Mouse (Mus musculus): ENCODE measurements around the gene Fig4. TPM values are rescaled to one million over a fixed set of nuclear protein-coding genes. Genes with fewer than 3 reads are reported as not detected.

Gene Fig4
- polyA plus RNA-seq, 1 experiment from 2014 or later, result 33.7 TPM

- DNase-seq (ENCODE audit: low spot score), result peak; percentile 62
- no peaks in the 10 kb centered on the region for H3K9me3 ChIP-seq (replicated peaks; ENCODE audit: control insufficient read depth, low read length)
These were observed 7.9 kb downstream of the Fig4 start for GRCm38 (mm10) chr10:41295145-41295544.

GRCm38 (mm10) chr10:41294734-41295133, 8.3 kb downstream of the Fig4 start:
- H3K36me3 ChIP-seq (ENCODE audit: control insufficient read depth, insufficient read depth, low read length), result no peaks in the 10 kb centered on the region
- 79% methylated on average over 11 of the region's 11 CpGs for WGBS
- H3K9me3 ChIP-seq (replicated peaks; ENCODE audit: control insufficient read depth, low read length), result no peaks in the 10 kb centered on the region
- H3K4me1 ChIP-seq (ENCODE audit: control insufficient read depth, insufficient read depth, low read length), result peaks cover 5% of the 10 kb centered on the region; the same call in 1 of the 2 replicates
- peak; percentile 42; the same call in 1 of the 2 replicates for ATAC-seq
- H3K27ac ChIP-seq (ENCODE audit: low read depth, low read length), result peak overlapping the region; percentile 21; the same call in 1 of the 2 replicates
- H3K9ac ChIP-seq (ENCODE audit: low read length), result no peak overlapping the region
- no peak for DNase-seq (ENCODE audit: low spot score)
- no peak overlapping the region for H3K4me3 ChIP-seq (ENCODE audit: low read depth, low read length)
- H3K27me3 ChIP-seq (replicated peaks; ENCODE audit: control insufficient read depth, insufficient read depth, low read length), result no peaks in the 10 kb centered on the region
- 0 out of 2 replicates have a peak overlapping the region, but pooled peaks have one; percentile 4 for H3K4me2 ChIP-seq (ENCODE audit: low read length)

More at GRCm38 (mm10) chr10:41295145-41295544, 7.9 kb downstream of the Fig4 start:
- Histone ChIP-seq H3K27ac (ENCODE audit: low read depth, low read length) (no peak overlapping the region; the same call in 1 of the 2 replicates), H3K4me3 (ENCODE audit: low read depth, low read length) (no peak overlapping the region), H3K27me3 (replicated peaks; ENCODE audit: control insufficient read depth, insufficient read depth, low read length) (no peaks in the 10 kb centered on the region), H3K36me3 (ENCODE audit: control insufficient read depth, insufficient read depth, low read length) (no peaks in the 10 kb centered on the region), H3K4me2 (ENCODE audit: low read length) (0 out of 2 replicates have a peak overlapping the region, but pooled peaks have one; percentile 4), H3K9ac (ENCODE audit: low read length) (no peak overlapping the region), H3K4me1 (ENCODE audit: control insufficient read depth, insufficient read depth, low read length) (peaks cover 5% of the 10 kb centered on the region; the same call in 1 of the 2 replicates)
- ATAC-seq, result peak; percentile 61; the same call in 1 of the 2 replicates
- WGBS, result 29% methylated on average over 7 of the region's 7 CpGs

GRCm38 (mm10) chr10:41293019-41293418, 10.0 kb downstream of the Fig4 start:
- Histone ChIP-seq H3K27me3 (replicated peaks; ENCODE audit: control insufficient read depth, insufficient read depth, low read length) (no peaks in the 10 kb centered on the region), H3K36me3 (ENCODE audit: control insufficient read depth, insufficient read depth, low read length) (no peaks in the 10 kb centered on the region), H3K4me2 (ENCODE audit: low read length) (no peak overlapping the region), H3K27ac (ENCODE audit: low read depth, low read length) (no peak overlapping the region), H3K4me1 (ENCODE audit: control insufficient read depth, insufficient read depth, low read length) (peaks cover 5% of the 10 kb centered on the region; the same call in 1 of the 2 replicates), H3K4me3 (ENCODE audit: low read depth, low read length) (no peak overlapping the region), H3K9me3 (replicated peaks; ENCODE audit: control insufficient read depth, low read length) (no peaks in the 10 kb centered on the region), H3K9ac (ENCODE audit: low read length) (no peak overlapping the region)
- no peak for DNase-seq (ENCODE audit: low spot score)
- WGBS, result 40% methylated on average over 7 of the region's 7 CpGs
- no peak for ATAC-seq

GRCm38 (mm10) chr10:41291021-41291420, 12.0 kb downstream of the Fig4 start:
- Histone ChIP-seq H3K27ac (ENCODE audit: low read depth, low read length) (no peak overlapping the region), H3K4me1 (ENCODE audit: control insufficient read depth, insufficient read depth, low read length) (peaks cover 5% of the 10 kb centered on the region; the same call in 1 of the 2 replicates), H3K27me3 (replicated peaks; ENCODE audit: control insufficient read depth, insufficient read depth, low read length) (no peaks in the 10 kb centered on the region), H3K9ac (ENCODE audit: low read length) (no peak overlapping the region), H3K9me3 (replicated peaks; ENCODE audit: control insufficient read depth, low read length) (no peaks in the 10 kb centered on the region), H3K36me3 (ENCODE audit: control insufficient read depth, insufficient read depth, low read length) (no peaks in the 10 kb centered on the region), H3K4me2 (ENCODE audit: low read length) (no peak overlapping the region), H3K4me3 (ENCODE audit: low read depth, low read length) (no peak overlapping the region)
- ATAC-seq, result no peak
- 78% methylated on average over 2 of the region's 2 CpGs for WGBS
- no peak for DNase-seq (ENCODE audit: low spot score)

GRCm38 (mm10) chr10:41288771-41289415, 14.2 kb downstream of the Fig4 start:
- Histone ChIP-seq H3K9me3 (replicated peaks; ENCODE audit: control insufficient read depth, low read length) (no peaks in the 10 kb centered on the region), H3K4me1 (ENCODE audit: control insufficient read depth, insufficient read depth, low read length) (no peaks in the 10 kb centered on the region), H3K4me3 (ENCODE audit: low read depth, low read length) (no peak overlapping the region), H3K27me3 (replicated peaks; ENCODE audit: control insufficient read depth, insufficient read depth, low read length) (no peaks in the 10 kb centered on the region), H3K9ac (ENCODE audit: low read length) (peak overlapping the region; percentile 36; the same call in 1 of the 2 replicates), H3K27ac (ENCODE audit: low read depth, low read length) (no peak overlapping the region), H3K4me2 (ENCODE audit: low read length) (0 out of 2 replicates have a peak overlapping the region, but pooled peaks have one; percentile 4), H3K36me3 (ENCODE audit: control insufficient read depth, insufficient read depth, low read length) (no peaks in the 10 kb centered on the region)
- 37% methylated on average over 16 of the region's 16 CpGs for WGBS
- ATAC-seq (peak; percentile 98), DNase-seq (ENCODE audit: low spot score) (peak; percentile 95)

GRCm38 (mm10) chr10:41288074-41288473, 15.0 kb downstream of the Fig4 start:
- Histone ChIP-seq H3K9ac (ENCODE audit: low read length) (no peak overlapping the region), H3K27me3 (replicated peaks; ENCODE audit: control insufficient read depth, insufficient read depth, low read length) (no peaks in the 10 kb centered on the region), H3K36me3 (ENCODE audit: control insufficient read depth, insufficient read depth, low read length) (no peaks in the 10 kb centered on the region), H3K4me2 (ENCODE audit: low read length) (no peak overlapping the region), H3K27ac (ENCODE audit: low read depth, low read length) (no peak overlapping the region), H3K4me1 (ENCODE audit: control insufficient read depth, insufficient read depth, low read length) (no peaks in the 10 kb centered on the region), H3K4me3 (ENCODE audit: low read depth, low read length) (no peak overlapping the region), H3K9me3 (replicated peaks; ENCODE audit: control insufficient read depth, low read length) (no peaks in the 10 kb centered on the region)
- 71% methylated on average over 1 of the region's 1 CpGs for WGBS
- ATAC-seq, result no peak
- DNase-seq (ENCODE audit: low spot score), result no peak

GRCm38 (mm10) chr10:41287618-41288017, 15.4 kb downstream of the Fig4 start:
- H3K4me2 ChIP-seq (ENCODE audit: low read length), result no peak overlapping the region
- H3K36me3 ChIP-seq (ENCODE audit: control insufficient read depth, insufficient read depth, low read length), result no peaks in the 10 kb centered on the region; the same call in 1 of the 2 replicates
- WGBS, result 94% methylated on average over 3 of the region's 3 CpGs
- H3K9me3 ChIP-seq (replicated peaks; ENCODE audit: control insufficient read depth, low read length), result no peaks in the 10 kb centered on the region
- H3K27me3 ChIP-seq (replicated peaks; ENCODE audit: control insufficient read depth, insufficient read depth, low read length), result no peaks in the 10 kb centered on the region
- no peak overlapping the region for H3K4me3 ChIP-seq (ENCODE audit: low read depth, low read length)
- ATAC-seq (no peak), DNase-seq (ENCODE audit: low spot score) (no peak)
- H3K27ac ChIP-seq (ENCODE audit: low read depth, low read length), result no peak overlapping the region
- no peak overlapping the region for H3K9ac ChIP-seq (ENCODE audit: low read length)
- no peaks in the 10 kb centered on the region for H3K4me1 ChIP-seq (ENCODE audit: control insufficient read depth, insufficient read depth, low read length)

GRCm38 (mm10) chr10:41282086-41282485, 21.0 kb downstream of the Fig4 start:
- 92% methylated on average over 2 of the region's 2 CpGs for whole genome bisulfite sequencing
- Histone ChIP-seq H3K4me3 (ENCODE audit: low read depth, low read length) (no peak overlapping the region), H3K27me3 (replicated peaks; ENCODE audit: control insufficient read depth, insufficient read depth, low read length) (no peaks in the 10 kb centered on the region)

GRCm38 (mm10) chr10:41280796-41281195, 22.3 kb downstream of the Fig4 start:
- Histone ChIP-seq H3K27ac (ENCODE audit: low read depth, low read length) (no peak overlapping the region), H3K4me2 (ENCODE audit: low read length) (no peak overlapping the region)

More at GRCm38 (mm10) chr10:41282086-41282485, 21.0 kb downstream of the Fig4 start:
- ATAC-seq, result no peak
- H3K9me3 ChIP-seq (replicated peaks; ENCODE audit: control insufficient read depth, low read length), result no peaks in the 10 kb centered on the region
- H3K4me2 ChIP-seq (ENCODE audit: low read length), result no peak overlapping the region
- no peak overlapping the region for H3K9ac ChIP-seq (ENCODE audit: low read length)
- no peak overlapping the region for H3K27ac ChIP-seq (ENCODE audit: low read depth, low read length)
- no peaks in the 10 kb centered on the region; the same call in 1 of the 2 replicates for H3K36me3 ChIP-seq (ENCODE audit: control insufficient read depth, insufficient read depth, low read length)
- no peak for DNase-seq (ENCODE audit: low spot score)
- no peaks in the 10 kb centered on the region for H3K4me1 ChIP-seq (ENCODE audit: control insufficient read depth, insufficient read depth, low read length)

More at GRCm38 (mm10) chr10:41280796-41281195, 22.3 kb downstream of the Fig4 start:
- no peaks in the 10 kb centered on the region for H3K4me1 ChIP-seq (ENCODE audit: control insufficient read depth, insufficient read depth, low read length)
- no peaks in the 10 kb centered on the region for H3K9me3 ChIP-seq (replicated peaks; ENCODE audit: control insufficient read depth, low read length)
- H3K36me3 ChIP-seq (ENCODE audit: control insufficient read depth, insufficient read depth, low read length), result no peaks in the 10 kb centered on the region; the same call in 1 of the 2 replicates
- WGBS, result 93% methylated on average over 2 of the region's 2 CpGs
- no peak overlapping the region for H3K4me3 ChIP-seq (ENCODE audit: low read depth, low read length)
- no peaks in the 10 kb centered on the region for H3K27me3 ChIP-seq (replicated peaks; ENCODE audit: control insufficient read depth, insufficient read depth, low read length)
- no peak overlapping the region for H3K9ac ChIP-seq (ENCODE audit: low read length)
- ATAC-seq, result no peak
- DNase-seq (ENCODE audit: low spot score), result no peak

All from forebrain, embryonic 14.5 days (tissue).